Mouse (Mus musculus): Measurements from ENCODE around the gene Elovl4.

DNA sequence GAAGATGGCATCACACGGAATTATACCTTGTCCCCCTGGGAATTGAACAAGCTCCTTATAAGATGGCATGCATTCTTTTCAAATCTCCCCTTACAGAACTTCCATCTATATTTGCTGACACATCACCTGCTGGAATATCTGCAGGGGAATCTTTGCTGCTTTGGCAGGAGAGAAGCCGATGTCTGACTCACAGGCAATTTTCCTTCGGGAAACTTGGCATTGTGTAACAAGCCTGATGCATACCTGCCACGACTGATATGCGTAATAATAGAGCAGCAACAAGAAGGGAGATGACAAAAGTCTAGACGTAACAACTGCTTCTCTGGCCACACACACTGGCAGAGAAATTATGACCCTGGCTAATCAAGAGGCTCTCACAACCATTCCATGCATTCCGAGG lies 75.2 kb downstream of the Elovl4 start:
- no peak for TF ChIP-seq CTCF (IDR thresholded peaks at IDR 0.05; ENCODE audit: low read depth)
- no peak for TF ChIP-seq EP300 (optimal IDR thresholded peaks at IDR 0.05)

Data from stomach, postnatal 0 days (tissue).